Mouse (Mus musculus) heart, postnatal 0 days (tissue): ENCODE results near the gene Idua.

ENCODE experiments used
- CTCF ChIP-seq: IDR thresholded peaks from 2 replicates; pipeline ENCODE4 v1.5.1; 2016; ENCODE audit warnings: antibody characterized with exemption, control low read depth, low read depth
- EP300 ChIP-seq: IDR thresholded peaks from 2 replicates; pipeline ENCODE4 v1.6.1; 2016; ENCODE audit warnings: antibody characterized with exemption, low read depth

DNA sequence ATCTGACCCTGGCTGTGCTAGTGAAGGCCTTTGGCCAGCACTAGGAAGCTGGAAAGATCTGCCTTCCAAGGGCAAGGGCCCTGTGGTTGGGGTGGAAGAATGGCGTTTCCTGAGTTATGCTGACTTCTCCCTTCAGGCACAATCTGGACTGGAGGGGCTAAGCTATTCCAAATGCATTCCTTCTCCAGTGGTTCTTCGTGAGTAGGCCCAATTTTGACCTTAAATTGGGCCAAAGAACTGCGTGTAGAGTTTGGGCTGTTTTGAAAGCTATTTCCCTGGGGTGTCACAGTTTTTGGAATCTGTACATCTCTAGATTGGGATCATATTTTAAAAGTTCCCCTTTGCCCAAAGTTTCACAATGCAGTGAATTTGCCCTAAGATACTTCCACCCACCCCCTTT, 36.4 kb downstream of the Idua start:
- no peak for TF ChIP-seq EP300
- TF ChIP-seq CTCF: no peak
